Mouse (Mus musculus) embryonic facial prominence, embryonic 11.5 days (tissue): ENCODE measurements around the gene Fam229b. TPM values are rescaled to one million over a fixed set of nuclear protein-coding genes. Genes with fewer than 3 reads are reported as not detected.

Experiments used
- ATAC-seq: fragments of 200-750 bp; cut with Nextera tagmentation; replicated peaks from 2 replicates; pipeline ENCODE4 v1.8.0; 2017; ENCODE audit warnings: low read depth; ENCODE audit not compliant: insufficient number of reproducible peaks, low FRiP score, low TSS enrichment
- DNase-seq: peaks from one replicate; pipeline ENCODE4 v3.0.0-alpha.2; 2015; ENCODE audit warnings: low spot score
- H3K27ac ChIP-seq: fragments of 300-500 bp; sonication (generic); replicated peaks from 2 replicates; pipeline ENCODE4 v1.5.1; 2014; ENCODE audit warnings: mild to moderate bottlenecking, low read depth, low read length, control low read depth
- H3K27me3 ChIP-seq: fragments of 300-500 bp; sonication (generic); 2 replicates; pipeline ENCODE4 v1.6.1; 2014; ENCODE audit warnings: mild to moderate bottlenecking, low read length, moderate library complexity, mixed read lengths; ENCODE audit not compliant: control insufficient read depth, insufficient read depth
- H3K36me3 ChIP-seq: fragments of 300-500 bp; sonication (generic); replicated peaks from 2 replicates; pipeline ENCODE4 v1.6.1; 2014; ENCODE audit warnings: low read depth, mild to moderate bottlenecking, low read length, moderate library complexity, mixed read lengths; ENCODE audit not compliant: control insufficient read depth, insufficient read depth
- H3K4me1 ChIP-seq: fragments of 300-500 bp; sonication (generic); 2 replicates; pipeline ENCODE4 v1.6.1; 2014; ENCODE audit warnings: low read length, mixed read lengths; ENCODE audit not compliant: control insufficient read depth, insufficient read depth
- H3K4me2 ChIP-seq: fragments of 300-500 bp; sonication (generic); 2 replicates; pipeline ENCODE4 v1.6.1; 2014; ENCODE audit warnings: low read depth, mild to moderate bottlenecking, control low read depth, low read length, moderate library complexity
- H3K4me3 ChIP-seq: fragments of 300-500 bp; sonication (generic); 2 replicates; pipeline ENCODE4 v1.5.1; 2014; ENCODE audit warnings: low read depth, low read length, control low read depth
- H3K9ac ChIP-seq: fragments of 300-500 bp; sonication (generic); replicated peaks from 2 replicates; pipeline ENCODE4 v1.6.1; 2014; ENCODE audit warnings: mild to moderate bottlenecking, control low read depth, low read length
- H3K9me3 ChIP-seq: fragments of 300-500 bp; sonication (generic); replicated peaks from 2 replicates; pipeline ENCODE4 v1.6.1; 2016; ENCODE audit warnings: mild to moderate bottlenecking, low read length, inconsistent platforms, mixed read lengths; ENCODE audit not compliant: control insufficient read depth
- WGBS: fragments of 180-500 bp; shearing (Covaris S2); extraction: QIAGEN DNeasy Blood & Tissue Kit; methylation state at CpG from one replicate; pipeline ENCODE4 v1.1.7; 2014; 5-methylcytosine and 5-hydroxymethylcytosine counted together
- polyA plus RNA-seq: library from polyadenylated mRNA; unstranded; fragments of >200 nt; fragmentation: Nextera tagmentation; extraction: Ambion mirVana; gene quantifications from 2 replicates; pipeline ENCODE4 v1.2.1, GENCODE M21; 2014

Gene Fam229b
- polyA plus RNA-seq, 1 experiment from 2014 or later, result 15.5 TPM

- ATAC-seq (no peak), DNase-seq (no peak)
- 100% methylated on average over 1 of the region's 1 CpGs for WGBS
- Histone ChIP-seq H3K4me3 (no peak overlapping the region), H3K27me3 (no peaks in the 10 kb centered on the region), H3K9ac (no peak overlapping the region), H3K4me1 (no peaks in the 10 kb centered on the region), H3K4me2 (no peak overlapping the region), H3K27ac (no peak overlapping the region), H3K9me3 (no peaks in the 10 kb centered on the region), H3K36me3 (no peaks in the 10 kb centered on the region)
Measured at GRCm38 (mm10) chr10:39157321-39157720, 23.6 kb upstream of the Fam229b start.

DNA sequence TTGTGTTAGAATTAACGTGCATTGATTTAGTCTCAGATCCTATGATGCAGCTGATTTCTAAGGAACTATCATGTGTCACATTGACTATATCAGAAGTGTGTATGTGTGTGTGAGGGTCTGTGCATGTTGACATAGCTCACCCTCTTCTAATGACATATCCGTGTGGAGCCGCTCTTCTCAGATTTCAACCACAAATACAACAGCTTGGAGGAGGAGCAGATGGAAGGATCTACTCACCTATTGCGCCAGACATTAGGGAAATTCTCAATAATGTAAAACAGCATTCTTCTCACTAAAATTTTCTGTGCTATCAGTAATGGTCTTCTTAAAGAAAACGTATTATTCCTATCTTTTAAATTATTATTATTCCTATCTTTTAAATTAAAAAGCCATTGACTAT lies 23.0 kb upstream of the Fam229b start:
- DNase-seq (no peak), ATAC-seq (no peak)
- H3K4me1 ChIP-seq, result no peaks in the 10 kb centered on the region
- H3K4me3 ChIP-seq, result no peak overlapping the region
- H3K4me2 ChIP-seq, result no peak overlapping the region
- H3K27me3 ChIP-seq, result no peaks in the 10 kb centered on the region
- no peaks in the 10 kb centered on the region for H3K9me3 ChIP-seq
- no peak overlapping the region for H3K27ac ChIP-seq
- WGBS, result 72% methylated on average over 5 of the region's 5 CpGs
- no peaks in the 10 kb centered on the region for H3K36me3 ChIP-seq
- H3K9ac ChIP-seq, result no peak overlapping the region

GRCm38 (mm10) chr10:39142216-39142615 lies 8.5 kb upstream of the Fam229b start:
- ATAC-seq, result no peak
- Histone ChIP-seq H3K36me3 (no peaks in the 10 kb centered on the region; the same call in 1 of the 2 replicates), H3K9me3 (no peaks in the 10 kb centered on the region), H3K4me1 (no peaks in the 10 kb centered on the region), H3K4me3 (no peak overlapping the region), H3K27me3 (no peaks in the 10 kb centered on the region), H3K9ac (no peak overlapping the region), H3K4me2 (no peak overlapping the region), H3K27ac (no peak overlapping the region)
- DNase-seq, result no peak
- 80% methylated on average over 12 of the region's 12 CpGs for WGBS

GRCm38 (mm10) chr10:39141401-39141800 lies 7.7 kb upstream of the Fam229b start:
- Histone ChIP-seq H3K4me2 (no peak overlapping the region), H3K27me3 (no peaks in the 10 kb centered on the region)
- WGBS, result 92% methylated on average over 2 of the region's 2 CpGs

GRCm38 (mm10) chr10:39140843-39141242 lies 7.1 kb upstream of the Fam229b start:
- DNase-seq, result no peak
- H3K4me1 ChIP-seq, result no peaks in the 10 kb centered on the region

More at GRCm38 (mm10) chr10:39141401-39141800, 7.7 kb upstream of the Fam229b start:
- Histone ChIP-seq H3K4me1 (no peaks in the 10 kb centered on the region), H3K36me3 (no peaks in the 10 kb centered on the region; the same call in 1 of the 2 replicates), H3K27ac (no peak overlapping the region), H3K9ac (no peak overlapping the region), H3K4me3 (no peak overlapping the region), H3K9me3 (no peaks in the 10 kb centered on the region)
- ATAC-seq (no peak), DNase-seq (no peak)

DNA sequence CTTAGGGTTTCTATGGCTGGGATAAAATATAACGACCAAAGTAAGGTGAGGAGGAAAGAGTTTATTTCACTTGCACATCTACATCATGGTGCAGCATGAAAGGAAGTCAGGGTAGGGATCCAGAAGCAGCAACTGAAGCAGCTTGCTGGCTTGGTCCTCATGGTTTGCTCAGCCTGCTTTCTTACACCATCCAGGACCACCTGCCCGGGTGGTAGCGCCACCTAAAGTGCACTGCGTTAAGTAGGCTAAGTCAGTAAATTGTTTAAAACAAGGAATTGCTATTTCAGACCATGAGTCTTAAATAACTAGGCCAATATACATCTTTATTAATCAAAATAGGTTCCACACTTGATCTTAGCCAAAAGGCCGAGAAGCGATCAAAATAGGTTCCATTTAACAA lies 5.0 kb upstream of the Fam229b start:
- no peaks in the 10 kb centered on the region; the same call in 1 of the 2 replicates for H3K36me3 ChIP-seq

More at GRCm38 (mm10) chr10:39140843-39141242, 7.1 kb upstream of the Fam229b start:
- ATAC-seq, result no peak
- no peaks in the 10 kb centered on the region; the same call in 1 of the 2 replicates for H3K36me3 ChIP-seq
- H3K4me3 ChIP-seq, result no peak overlapping the region
- no peak overlapping the region for H3K27ac ChIP-seq
- H3K4me2 ChIP-seq, result no peak overlapping the region
- H3K9ac ChIP-seq, result no peak overlapping the region
- no peaks in the 10 kb centered on the region for H3K27me3 ChIP-seq
- WGBS, result 83% methylated on average over 14 of the region's 14 CpGs
- H3K9me3 ChIP-seq, result no peaks in the 10 kb centered on the region

GRCm38 (mm10) chr10:39137766-39138165 lies 4.1 kb upstream of the Fam229b start:
- Histone ChIP-seq H3K27ac (no peak overlapping the region), H3K9me3 (no peaks in the 10 kb centered on the region), H3K4me1 (0 out of 2 replicates have a peak, but pooled peaks cover 2% of the 10 kb centered on the region), H3K4me2 (no peak overlapping the region), H3K27me3 (no peaks in the 10 kb centered on the region), H3K4me3 (no peak overlapping the region), H3K9ac (no peak overlapping the region), H3K36me3 (no peaks in the 10 kb centered on the region; the same call in 1 of the 2 replicates)
- ATAC-seq (no peak), DNase-seq (no peak)
- 93% methylated on average over 3 of the region's 3 CpGs for WGBS

More for the DNA sequence above, 5.0 kb upstream of the Fam229b start:
- Histone ChIP-seq H3K4me3 (no peak overlapping the region), H3K4me2 (no peak overlapping the region), H3K4me1 (0 out of 2 replicates have a peak, but pooled peaks cover 2% of the 10 kb centered on the region), H3K9me3 (no peaks in the 10 kb centered on the region), H3K27ac (no peak overlapping the region), H3K27me3 (no peaks in the 10 kb centered on the region), H3K9ac (no peak overlapping the region)
- 86% methylated on average over 6 of the region's 6 CpGs for WGBS
- no peak for DNase-seq
- no peak for ATAC-seq

GRCm38 (mm10) chr10:39121412-39121811 lies 12.3 kb downstream of the Fam229b start:
- H3K4me2 ChIP-seq, result no peak overlapping the region
- H3K9ac ChIP-seq, result no peak overlapping the region
- no peaks in the 10 kb centered on the region for H3K4me1 ChIP-seq
- H3K27me3 ChIP-seq, result no peaks in the 10 kb centered on the region
- ATAC-seq (no peak), DNase-seq (peak; percentile 33)
- WGBS, result 42% methylated on average over 4 of the region's 4 CpGs
- H3K27ac ChIP-seq, result no peak overlapping the region
- H3K9me3 ChIP-seq, result no peaks in the 10 kb centered on the region
- no peaks in the 10 kb centered on the region for H3K36me3 ChIP-seq
- no peak overlapping the region for H3K4me3 ChIP-seq
